Mouse (Mus musculus) spleen, adult 2 months (tissue): ENCODE measurements at regions not wholly inside any gene's neighbourhood (a gene's known extent, or its start where the extent isn't known, plus 50 kb on each side); places are given as distances from the start of the nearest gene placed in this dataset.

Experiments used
- DNase-seq, 2 experiments: peaks; one replicate each; pipeline versions ENCODE4 v3.0.0 to v3.0.0-alpha.2; 2012 to 2021; ENCODE audit warnings: low spot score in 2 of 2, low read depth in 1 of 2
- H3K27ac ChIP-seq: fragments of 200-500 bp; 2 replicates; pipeline ENCODE4 v1.5.1; 2012; ENCODE audit warnings: low read length, inconsistent platforms; ENCODE audit not compliant: insufficient read depth
- H3K27me3 ChIP-seq: fragments of 200-500 bp; 2 replicates; pipeline ENCODE4 v1.6.1; 2012; ENCODE audit warnings: mild to moderate bottlenecking, moderate library complexity, low read length, inconsistent platforms; ENCODE audit not compliant: control insufficient read depth, insufficient read depth
- H3K36me3 ChIP-seq: fragments of 200-500 bp; 2 replicates; pipeline ENCODE4 v1.6.1; 2012; ENCODE audit warnings: mild to moderate bottlenecking, low read length, inconsistent platforms; ENCODE audit not compliant: control insufficient read depth, insufficient read depth
- H3K4me1 ChIP-seq: fragments of 200-500 bp; 2 replicates; pipeline ENCODE4 v1.6.1; 2011; ENCODE audit warnings: inconsistent platforms; ENCODE audit not compliant: control insufficient read depth, insufficient read depth, insufficient read length
- H3K4me3 ChIP-seq: fragments of 200-500 bp; 2 replicates; pipeline ENCODE4 v1.5.1; 2011; ENCODE audit warnings: mild to moderate bottlenecking, inconsistent platforms; ENCODE audit not compliant: insufficient read depth, insufficient read length; ENCODE audit errors: extremely low read depth
- CTCF ChIP-seq: fragments of 200-500 bp; IDR thresholded peaks from 2 replicates; pipeline ENCODE4 v1.5.1; 2011; ENCODE audit warnings: mild to moderate bottlenecking, inconsistent platforms; ENCODE audit not compliant: insufficient read depth, insufficient read length, insufficient replicate concordance; ENCODE audit errors: extremely low read depth
- POLR2A ChIP-seq: fragments of 200-500 bp; IDR thresholded peaks from 2 replicates; pipeline ENCODE4 v1.6.1; 2011; ENCODE audit warnings: low read depth, low read length, inconsistent platforms
- WGBS: fragments of 180-500 bp; shearing (Covaris S2); methylation state at CpG from one replicate; pipeline ENCODE4 v1.1.7; 2018; 5-methylcytosine and 5-hydroxymethylcytosine counted together

- WGBS = 84% methylated on average over 2 of the region's 2 CpGs
- DNase-seq = no peak
- no peaks in the 10 kb centered on the region for H3K27me3 ChIP-seq
- H3K4me3 ChIP-seq = no peak overlapping the region
- TF ChIP-seq POLR2A = no peak
- no peaks in the 10 kb centered on the region for H3K4me1 ChIP-seq
- H3K27ac ChIP-seq = no peak overlapping the region
- no peaks in the 10 kb centered on the region for H3K36me3 ChIP-seq
Measured at GRCm38 (mm10) chr8:116083156-116083555, 375.6 kb upstream of the Maf start.

- H3K27me3 ChIP-seq = no peaks in the 10 kb centered on the region
- WGBS = 70% methylated on average over 5 of the region's 5 CpGs
- no peaks in the 10 kb centered on the region for H3K4me1 ChIP-seq
- DNase-seq = no peak
- H3K27ac ChIP-seq = no peak overlapping the region
- no peak for TF ChIP-seq POLR2A
- TF ChIP-seq CTCF = no peak
- H3K4me3 ChIP-seq = no peak overlapping the region
- H3K36me3 ChIP-seq = no peaks in the 10 kb centered on the region
Measured at GRCm38 (mm10) chr8:116078849-116079407, 371.3 kb upstream of the Maf start.

- H3K4me3 ChIP-seq = no peak overlapping the region
- DNase-seq = no peak
- no peaks in the 10 kb centered on the region for H3K27me3 ChIP-seq
- H3K36me3 ChIP-seq = no peaks in the 10 kb centered on the region
- 97% methylated on average over 7 of the region's 7 CpGs for WGBS
- no peak for TF ChIP-seq POLR2A
- TF ChIP-seq CTCF = no peak
- no peak overlapping the region for H3K27ac ChIP-seq
- no peaks in the 10 kb centered on the region for H3K4me1 ChIP-seq
Measured at GRCm38 (mm10) chr8:116071497-116071896, 363.9 kb upstream of the Maf start.

- no peak for DNase-seq
- no peaks in the 10 kb centered on the region for H3K4me1 ChIP-seq
- H3K27me3 ChIP-seq = no peaks in the 10 kb centered on the region
- no peak overlapping the region for H3K4me3 ChIP-seq
- no peaks in the 10 kb centered on the region for H3K36me3 ChIP-seq
- TF ChIP-seq CTCF = no peak
- no peak for TF ChIP-seq POLR2A
- WGBS = 61% methylated on average over 3 of the region's 3 CpGs
- no peak overlapping the region for H3K27ac ChIP-seq
Measured at GRCm38 (mm10) chr8:116069538-116069937, 361.9 kb upstream of the Maf start.

- Histone ChIP-seq H3K27ac (no peak overlapping the region), H3K27me3 (no peaks in the 10 kb centered on the region), H3K36me3 (no peaks in the 10 kb centered on the region), H3K4me1 (no peaks in the 10 kb centered on the region), H3K4me3 (no peak overlapping the region)
- 89% methylated on average over 5 of the region's 5 CpGs for WGBS
- no peak for DNase-seq
- TF ChIP-seq POLR2A = no peak
- TF ChIP-seq CTCF = no peak
Measured at GRCm38 (mm10) chr8:116067978-116068375, 360.4 kb upstream of the Maf start.

GRCm38 (mm10) chr8:116067182-116067977, 359.8 kb upstream of the Maf start:
- Histone ChIP-seq H3K4me1 (no peaks in the 10 kb centered on the region), H3K36me3 (no peaks in the 10 kb centered on the region), H3K4me3 (no peak overlapping the region), H3K27me3 (no peaks in the 10 kb centered on the region), H3K27ac (no peak overlapping the region)
- no peak for TF ChIP-seq POLR2A
- TF ChIP-seq CTCF = no peak
- WGBS = 91% methylated on average over 9 of the region's 9 CpGs
- no peak for DNase-seq

GRCm38 (mm10) chr8:116065871-116066270, 358.3 kb upstream of the Maf start:
- DNase-seq = no peak
- WGBS = 91% methylated on average over 7 of the region's 7 CpGs
- H3K27me3 ChIP-seq = no peaks in the 10 kb centered on the region
- no peaks in the 10 kb centered on the region for H3K36me3 ChIP-seq
- TF ChIP-seq CTCF (no peak), POLR2A (no peak)
- H3K4me1 ChIP-seq = no peaks in the 10 kb centered on the region
- H3K27ac ChIP-seq = no peak overlapping the region
- no peak overlapping the region for H3K4me3 ChIP-seq
